Mouse (Mus musculus): ENCODE measurements around the gene Ddost.
"Not testable (repeated sequence)": the region's sequence is repeated elsewhere in the genome, so short reads cannot be mapped to it uniquely, and the experiment has no call there.

Ddost gene

DNA sequence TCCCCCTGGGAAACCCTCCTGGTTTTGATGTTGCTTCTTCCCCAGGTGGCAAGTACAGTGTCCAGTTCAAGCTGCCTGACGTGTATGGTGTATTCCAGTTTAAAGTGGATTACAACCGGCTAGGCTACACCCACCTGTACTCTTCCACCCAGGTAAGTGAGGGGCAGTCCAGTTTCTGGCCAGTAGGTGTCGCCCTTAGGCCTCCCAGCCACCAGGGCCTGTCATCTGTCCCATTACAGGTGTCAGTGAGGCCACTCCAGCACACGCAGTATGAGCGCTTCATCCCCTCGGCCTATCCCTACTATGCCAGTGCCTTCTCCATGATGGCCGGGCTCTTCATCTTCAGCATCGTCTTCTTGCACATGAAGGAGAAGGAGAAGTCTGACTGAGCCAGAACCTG lies 7.1 kb downstream of the Ddost start:
- DNase-seq (ENCODE audit: low spot score) = peak; percentile 49

DNA sequence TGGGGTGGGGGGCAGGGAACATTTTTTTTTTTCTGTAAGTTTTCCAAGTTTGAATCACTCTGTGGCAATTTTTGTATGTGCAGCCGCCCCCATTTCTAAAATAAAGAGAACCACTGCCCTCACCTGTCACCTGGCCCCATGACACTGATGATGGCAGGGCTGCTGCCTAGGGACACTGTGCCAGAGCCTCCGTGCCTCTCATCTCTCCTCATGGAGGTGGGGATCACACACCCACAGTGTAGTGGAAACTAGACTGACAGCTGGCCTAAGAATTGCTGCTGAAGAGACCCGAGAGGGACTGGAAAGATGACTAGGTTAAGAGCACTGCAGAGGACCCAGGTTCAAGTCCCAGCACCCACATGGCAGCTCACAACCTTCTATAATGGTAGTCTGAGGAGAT lies 7.6 kb downstream of the Ddost start:
- DNase-seq (ENCODE audit: low spot score) = no peak

DNA sequence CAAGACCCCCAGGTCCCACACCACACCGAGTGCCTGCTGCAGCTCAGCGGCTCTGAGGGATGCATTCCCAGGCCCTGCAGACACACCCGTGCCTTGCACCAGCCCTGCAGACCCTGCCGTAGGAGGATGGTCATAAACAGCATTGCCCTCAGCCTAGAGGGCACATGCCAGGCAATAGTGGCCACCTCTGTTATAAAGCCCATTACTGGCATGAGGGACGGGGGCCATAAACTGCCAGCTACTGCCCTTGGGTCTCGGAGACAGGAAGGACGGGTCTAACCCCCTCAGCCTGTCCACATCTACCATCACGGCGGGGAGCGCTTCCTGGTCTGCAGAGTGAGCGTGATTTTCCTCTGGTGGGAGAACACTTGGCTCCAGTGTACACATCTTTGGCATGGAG lies 8.5 kb downstream of the Ddost start:
- DNase-seq (ENCODE audit: low spot score) = no peak

DNA sequence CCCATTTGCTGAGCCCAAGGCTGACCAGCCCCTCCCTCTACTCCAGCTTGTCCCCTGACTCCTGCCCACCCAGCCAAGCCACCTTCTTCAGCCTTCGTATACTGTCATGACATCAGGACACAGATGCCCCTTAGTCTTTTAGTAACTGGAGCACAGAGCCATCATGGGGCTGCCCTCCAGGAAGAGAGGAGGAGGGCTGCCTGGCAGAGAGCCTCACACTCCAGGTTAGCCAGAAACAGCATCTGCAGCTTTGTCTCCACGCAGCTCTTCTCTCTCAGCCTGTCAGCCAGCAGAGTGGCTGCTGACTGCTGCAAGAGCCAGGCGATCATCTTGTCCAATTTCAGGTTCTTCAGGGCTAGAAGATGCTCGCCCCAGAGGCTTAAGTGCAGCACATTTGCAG lies 9.3 kb downstream of the Ddost start:
- no peak for DNase-seq (ENCODE audit: low spot score)

DNA sequence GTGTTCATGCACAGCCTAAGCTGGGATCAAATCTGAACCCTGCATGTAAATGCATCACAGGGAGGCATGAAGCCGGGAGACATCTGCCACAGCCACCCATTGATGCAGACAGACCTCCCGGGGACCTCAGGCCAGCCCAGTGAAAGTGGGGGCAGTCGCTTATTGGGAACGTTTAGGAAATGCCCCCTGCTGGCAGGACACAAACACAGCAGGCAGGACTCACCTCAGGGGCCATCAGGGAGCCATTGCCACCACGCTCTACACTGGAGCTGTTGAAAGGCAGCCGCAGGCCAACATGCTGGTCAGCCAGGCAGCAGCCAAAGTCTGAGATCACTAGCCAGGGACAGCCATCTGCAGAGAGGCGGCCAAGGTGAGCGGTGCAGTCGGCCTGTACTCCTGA lies 11.3 kb downstream of the Ddost start:
- DNase-seq (ENCODE audit: low spot score) = no peak

DNA sequence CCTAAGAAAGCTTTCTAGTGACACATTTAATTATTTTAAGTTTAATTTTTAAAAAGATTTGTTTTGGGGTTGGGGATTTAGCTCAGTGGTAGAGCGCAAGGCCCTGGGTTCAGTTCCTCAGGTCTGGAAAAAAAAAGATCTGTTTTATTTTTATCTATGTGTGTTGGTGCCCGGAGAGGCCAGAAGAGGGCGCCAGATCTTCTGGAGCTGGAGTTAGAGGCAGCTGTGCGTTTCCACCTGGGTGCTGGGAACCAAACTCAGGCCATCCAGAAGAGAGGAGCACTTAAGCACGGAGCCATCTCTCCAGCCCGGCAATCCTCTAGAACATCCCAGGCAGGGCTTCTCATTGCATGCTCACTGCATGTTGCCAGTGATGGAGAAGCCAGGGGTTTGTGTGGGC lies 11.8 kb downstream of the Ddost start:
- DNase-seq (ENCODE audit: low spot score) = no peak

DNA sequence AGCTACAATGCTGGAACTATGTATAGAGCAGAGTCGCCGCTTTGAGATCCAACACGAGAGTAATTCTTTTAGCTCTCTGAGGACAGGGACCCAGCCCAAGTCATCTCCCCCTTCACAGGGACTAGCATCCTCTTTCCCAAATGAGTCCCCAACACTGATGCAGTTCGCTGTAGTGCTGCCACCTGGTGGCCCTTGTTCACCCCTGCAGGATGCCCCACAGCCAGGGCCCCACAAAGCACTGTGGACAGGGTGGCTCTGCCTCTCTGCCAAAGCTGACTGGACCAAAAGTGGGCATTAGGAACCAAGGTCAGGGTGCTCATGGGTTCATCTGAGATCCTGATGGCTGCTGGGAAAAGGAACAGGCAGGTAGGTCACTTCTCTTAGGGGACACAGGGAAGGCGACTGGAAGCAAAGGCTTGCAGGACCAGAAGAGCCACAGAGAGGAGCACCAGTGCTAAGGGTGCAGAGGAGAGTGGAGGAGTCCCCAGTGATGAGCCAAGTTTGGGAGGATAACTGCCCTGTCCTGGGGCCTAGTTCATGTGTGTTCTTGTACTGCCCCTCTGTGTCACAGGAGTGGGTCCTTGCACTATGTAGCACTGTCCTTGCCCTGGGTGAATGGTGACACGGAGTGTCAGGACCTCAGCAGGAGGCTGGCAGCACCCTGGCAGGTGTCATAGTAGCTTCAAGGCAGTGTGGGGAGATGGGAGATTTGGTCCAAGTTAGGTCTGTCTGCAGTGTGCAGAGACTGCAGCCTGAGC lies 14.2 kb downstream of the Ddost start:
- no peak for DNase-seq (ENCODE audit: low spot score)

DNA sequence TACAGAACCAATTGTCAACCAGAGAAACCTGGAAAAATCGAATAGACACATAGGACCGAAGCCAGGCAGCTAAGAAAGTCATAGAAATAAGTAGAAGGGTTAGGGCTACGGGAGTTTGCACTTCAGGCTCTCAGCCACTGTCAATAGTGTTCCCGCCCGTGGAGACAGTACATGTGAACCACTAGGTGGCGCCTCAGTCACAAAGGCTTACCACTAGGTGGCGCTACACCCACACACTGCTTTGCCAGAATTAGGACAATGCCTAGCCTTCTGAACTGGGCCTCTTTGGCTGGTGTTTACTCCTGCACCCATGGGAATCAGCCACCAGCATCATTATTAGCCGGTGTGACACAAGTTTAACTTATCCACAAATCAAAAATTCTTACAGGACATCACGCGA lies 15.0 kb downstream of the Ddost start:
- peak; percentile 43 for DNase-seq (ENCODE audit: low spot score)

DNA sequence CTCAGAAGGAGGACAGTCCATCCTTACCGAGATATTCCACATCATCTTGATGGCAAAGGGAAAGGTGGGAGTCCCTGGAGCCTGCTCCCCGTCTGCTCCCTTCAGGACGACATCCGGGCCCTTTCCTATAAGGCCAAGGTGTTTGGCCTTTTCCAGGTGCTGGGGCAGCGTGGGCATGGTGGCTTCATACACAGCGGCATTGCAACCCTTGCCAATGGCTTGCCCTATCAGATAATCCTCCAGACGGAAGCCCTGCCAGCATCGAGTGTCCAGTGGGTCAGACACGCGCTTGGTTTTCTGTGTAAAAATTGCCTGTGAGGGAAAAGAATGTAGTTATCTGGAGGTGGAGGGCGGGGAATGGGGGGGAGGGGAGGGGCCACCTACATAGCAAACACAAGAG lies 16.2 kb downstream of the Ddost start:
- DNase-seq (ENCODE audit: low spot score) = no peak

DNA sequence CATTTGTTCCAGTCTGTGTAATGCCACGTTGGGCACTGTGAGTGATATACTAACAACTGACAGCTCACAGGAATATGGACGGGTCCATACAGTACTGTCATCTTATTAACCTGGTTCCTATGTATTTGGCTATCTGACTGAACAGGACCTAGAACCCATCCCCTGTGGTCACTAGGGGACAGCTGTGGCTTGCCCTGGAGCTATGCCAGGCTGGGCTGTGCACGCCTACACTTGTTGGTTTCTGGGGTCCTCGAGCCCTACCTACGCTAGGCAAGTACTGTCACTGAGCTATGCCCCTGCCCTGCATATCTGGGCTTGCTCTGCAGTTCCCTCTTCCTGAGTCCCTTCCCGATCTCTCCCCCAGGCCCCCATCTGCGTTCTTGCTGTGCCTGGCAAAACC lies 17.0 kb downstream of the Ddost start:
- no peak for DNase-seq (ENCODE audit: low spot score)

DNA sequence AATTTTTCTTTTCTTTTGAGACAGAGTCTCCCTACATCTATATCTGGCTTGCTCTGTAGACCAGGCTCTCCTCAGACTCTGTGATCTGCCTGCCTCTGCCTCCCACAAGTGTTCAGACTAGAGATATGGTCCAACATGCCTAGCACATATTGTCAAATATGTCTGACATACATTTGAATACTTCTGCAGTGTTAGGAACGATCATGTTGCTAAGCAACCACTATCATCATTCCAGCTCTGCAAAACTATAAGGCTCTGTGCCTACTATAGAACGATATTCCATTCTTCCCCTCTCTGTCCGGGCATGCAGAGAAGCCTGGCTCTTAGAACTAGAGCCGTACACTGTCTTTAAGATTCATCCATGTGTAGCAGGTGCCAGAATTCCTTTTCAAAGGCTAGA lies 18.2 kb downstream of the Ddost start:
- DNase-seq (ENCODE audit: low spot score) = no peak

DNA sequence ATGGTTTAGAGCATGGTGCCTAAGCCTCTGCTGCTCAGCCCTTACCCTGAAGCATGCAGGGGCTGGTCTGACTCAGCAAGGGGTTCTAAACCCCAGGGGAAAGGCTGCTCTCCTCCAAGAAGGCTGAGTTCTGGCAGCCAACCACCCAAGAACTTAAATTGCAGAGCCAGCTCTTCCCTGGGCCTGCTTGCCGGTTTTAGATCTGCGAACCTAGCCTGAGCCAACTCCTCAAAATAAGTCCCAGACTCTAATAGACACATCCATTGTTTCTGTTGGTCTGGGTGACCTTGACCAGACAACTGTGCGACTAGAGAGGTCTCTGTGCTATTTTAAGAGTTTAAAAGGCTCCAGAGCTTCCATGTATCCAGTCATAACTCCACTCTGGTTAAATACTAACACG lies 19.2 kb downstream of the Ddost start:
- DNase-seq (ENCODE audit: low spot score) = no peak

DNA sequence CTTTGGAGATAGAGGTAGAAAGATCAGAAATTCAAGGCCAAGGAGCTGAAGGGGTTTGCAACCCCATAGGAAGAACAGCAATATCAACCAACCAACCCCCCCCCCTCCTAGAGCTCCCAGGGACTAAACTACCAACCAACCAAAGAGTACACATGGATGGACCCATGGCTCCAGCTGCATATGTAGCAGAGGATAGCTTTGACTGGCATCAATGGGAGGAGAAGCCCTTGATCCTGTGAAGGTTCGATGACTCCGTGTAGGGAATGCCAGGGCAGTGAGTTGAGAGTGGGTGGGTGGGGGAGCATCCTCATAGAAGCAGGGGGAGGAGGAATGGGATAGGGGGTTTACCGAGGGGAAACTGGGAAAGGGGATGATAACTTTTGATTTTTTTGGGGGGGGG lies 19.9 kb downstream of the Ddost start:
- no peak for DNase-seq (ENCODE audit: low spot score)

DNA sequence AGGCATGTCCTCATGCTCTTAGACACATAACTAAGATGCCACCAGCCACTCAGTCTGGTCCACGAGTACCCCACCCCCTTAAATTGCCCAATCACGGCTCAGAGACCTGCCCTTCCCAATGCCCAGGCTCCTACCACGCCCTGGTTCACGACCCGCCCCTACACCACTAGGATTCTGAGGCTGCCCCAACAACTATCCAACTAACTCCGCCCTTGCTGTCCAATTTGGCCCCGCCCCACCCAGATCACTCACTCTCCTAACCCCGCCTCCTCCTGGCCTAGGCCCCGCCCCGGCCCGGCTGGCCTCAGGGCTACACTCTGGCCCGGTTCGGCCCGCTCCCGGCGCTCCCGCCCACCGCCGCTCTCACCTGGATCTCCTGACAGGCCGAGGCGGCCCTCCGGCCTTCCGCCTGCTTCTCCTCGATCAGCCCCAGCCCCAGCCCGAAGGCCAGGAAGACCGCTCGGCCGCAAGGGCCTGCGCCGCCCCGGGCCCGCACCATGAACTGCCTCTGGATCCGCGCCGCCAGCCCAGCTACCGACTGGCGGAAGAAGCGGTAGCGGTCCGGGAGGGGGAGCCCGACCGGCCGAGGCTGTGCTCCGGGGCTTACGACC lies 21.0 kb downstream of the Ddost start:
- peak; percentile 92 for DNase-seq (ENCODE audit: low spot score)

DNA sequence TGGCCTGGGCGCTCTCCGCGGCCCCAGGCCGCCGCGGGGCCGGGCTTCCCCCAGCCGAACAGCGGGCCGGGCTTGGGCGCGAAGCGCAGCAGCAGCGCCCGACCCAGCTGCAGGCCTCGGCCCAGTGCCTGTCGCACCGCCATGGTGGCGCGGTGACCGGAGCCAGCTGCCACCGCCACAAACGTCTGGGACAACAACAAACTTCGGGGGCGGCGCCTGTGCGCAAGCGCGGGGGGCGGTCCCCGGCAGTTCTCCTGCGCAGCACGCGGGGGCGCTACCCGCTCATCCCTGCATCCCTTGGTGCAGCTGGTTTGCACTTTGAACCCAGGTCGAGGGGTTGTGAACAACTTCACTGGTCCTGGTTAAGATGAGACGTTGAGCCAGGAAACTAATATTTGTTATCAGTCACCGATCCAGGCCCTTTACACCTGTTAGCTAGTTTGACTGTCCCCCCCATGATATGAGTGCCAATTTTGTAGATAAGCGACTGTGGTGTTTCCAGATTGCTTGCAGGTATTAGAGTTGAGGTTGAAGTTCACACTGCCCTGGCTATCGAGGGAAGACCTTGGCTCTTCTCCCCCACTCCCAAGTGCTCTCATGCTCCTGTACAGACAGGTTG lies 21.7 kb downstream of the Ddost start, which contains the start of gene Pink1:
TSS of gene Pink1 (minus strand) at position 231 of the 619 bp plus-strand sequence.
- DNase-seq (ENCODE audit: low spot score) = peak; percentile 88

DNA sequence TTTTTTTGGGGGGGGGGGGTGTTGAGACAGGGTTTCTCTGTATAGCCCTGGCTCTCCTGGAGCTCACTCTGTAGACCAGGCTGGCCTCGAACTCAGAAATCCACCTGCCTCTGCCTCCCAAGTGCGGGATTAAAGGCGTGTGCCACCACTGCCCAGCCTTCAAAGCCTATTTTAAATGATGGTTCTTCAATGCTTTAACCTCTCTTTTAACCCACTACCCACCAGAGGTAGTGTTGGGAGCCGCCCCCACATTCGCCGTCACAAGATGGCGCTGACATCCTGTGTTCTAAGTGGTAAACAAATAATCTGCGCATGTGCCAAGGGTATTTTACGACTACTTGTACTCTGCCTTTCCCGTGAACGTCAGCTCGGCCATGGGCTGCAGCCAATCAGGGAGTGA lies 22.6 kb downstream of the Ddost start:
- DNase-seq (ENCODE audit: low spot score) = not testable (repeated sequence)

DNA sequence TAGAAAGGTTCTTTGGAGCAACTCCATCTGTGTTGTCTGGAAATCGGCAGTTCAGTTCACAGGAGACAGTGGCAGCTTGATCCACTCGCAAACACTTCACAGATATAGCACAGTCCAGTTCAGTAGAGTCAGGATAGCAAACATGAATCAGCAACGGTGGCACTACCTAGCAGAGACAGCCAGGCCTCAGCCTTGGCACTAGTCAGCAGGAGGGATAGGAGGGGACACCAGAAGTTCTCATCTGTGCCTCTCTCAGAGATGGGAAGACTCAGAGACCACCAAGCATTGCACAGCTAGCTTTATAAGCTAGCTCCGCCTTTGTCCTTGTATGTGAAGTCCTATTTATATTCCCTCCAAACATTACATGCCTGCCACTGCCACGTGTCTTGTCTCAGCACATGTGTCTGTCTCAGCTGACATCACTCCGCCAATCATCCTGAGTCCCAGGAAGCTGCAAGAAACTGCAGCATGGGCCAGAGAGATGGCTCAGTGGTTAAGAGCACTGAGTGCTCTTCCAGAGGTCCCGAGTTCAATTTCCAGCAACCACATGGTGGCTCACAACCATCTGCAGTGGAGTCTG lies 23.5 kb downstream of the Ddost start:
- DNase-seq (ENCODE audit: low spot score) = no peak

DNA sequence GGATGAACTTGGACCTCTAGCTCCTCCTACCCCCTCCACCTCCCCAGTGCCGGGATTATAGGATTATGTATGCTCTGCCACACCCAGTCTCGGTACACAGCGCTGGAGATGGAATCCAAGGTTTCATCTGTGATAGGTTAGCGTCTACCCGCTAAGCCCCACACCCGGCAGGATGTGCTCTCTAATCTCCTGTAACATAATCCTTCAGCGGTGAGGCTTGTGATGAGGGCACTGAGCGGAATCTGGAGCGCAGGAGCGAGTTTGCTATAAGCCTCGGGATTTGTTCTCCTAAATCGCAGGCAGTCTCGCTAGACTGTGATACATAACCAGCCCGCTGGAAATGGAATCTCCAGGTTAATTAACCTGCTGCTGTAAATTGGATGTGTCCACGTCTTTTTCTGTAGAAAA lies 25.7 kb downstream of the Ddost start:
- DNase-seq (ENCODE audit: low spot score) = no peak

DNA sequence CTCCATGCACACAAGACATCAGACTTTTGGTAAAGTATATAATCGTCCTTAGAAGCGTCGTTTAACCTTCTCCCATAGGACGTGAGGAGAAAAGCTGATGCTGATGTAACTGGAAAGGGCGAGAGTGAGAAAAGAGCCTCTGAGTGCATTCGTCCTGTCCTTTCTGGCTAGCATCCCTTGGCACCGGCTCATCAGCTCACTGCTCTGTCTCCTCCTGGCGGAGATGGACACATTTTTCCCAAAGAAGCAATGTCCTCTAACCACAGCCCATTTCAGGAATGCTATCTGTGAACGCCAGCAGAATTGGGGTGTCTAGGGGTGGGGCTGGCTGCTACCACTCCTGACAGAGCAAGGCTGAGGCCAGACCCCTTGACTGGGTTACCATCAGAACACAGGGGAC lies 27.1 kb downstream of the Ddost start:
- DNase-seq (ENCODE audit: low spot score) = no peak

DNA sequence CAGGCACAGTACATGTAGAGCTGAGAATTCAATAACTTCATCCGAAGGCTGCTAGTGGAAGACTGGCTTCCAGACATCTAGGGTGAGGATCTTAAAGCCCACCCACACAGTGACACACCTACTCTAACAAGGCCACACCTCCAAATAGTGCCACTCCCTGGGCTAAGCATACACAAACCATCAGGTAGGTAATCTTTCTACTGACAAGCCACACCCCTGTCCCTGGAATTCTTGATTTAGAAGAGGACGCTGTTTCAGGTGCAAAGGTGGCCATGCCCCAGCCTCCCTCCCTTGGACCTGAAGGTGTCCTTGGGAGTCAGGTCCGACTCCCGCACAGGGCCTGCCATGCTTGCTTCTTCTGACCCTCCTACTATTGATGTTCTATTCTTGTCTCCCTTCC lies 28.6 kb downstream of the Ddost start:
- no peak for DNase-seq (ENCODE audit: low spot score)

DNA sequence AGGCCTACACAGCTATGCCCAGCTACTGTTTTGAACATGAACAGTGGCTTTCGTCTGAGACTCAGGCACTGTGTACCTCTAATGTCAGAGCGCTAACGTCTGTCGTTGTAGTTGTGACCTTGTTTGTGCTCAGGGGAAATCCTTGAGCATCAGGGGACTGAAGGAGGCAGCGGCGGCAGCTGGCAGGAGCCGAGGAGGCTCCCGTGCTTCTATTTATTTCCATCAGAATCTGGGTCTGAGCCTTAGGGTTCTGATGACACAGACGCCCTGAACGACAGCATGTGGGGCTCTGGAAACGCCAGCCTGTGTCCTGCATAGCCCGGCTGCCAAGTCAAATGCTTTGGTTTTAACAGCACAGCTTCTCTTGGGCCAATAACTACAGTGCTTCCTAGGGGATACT lies 30.5 kb downstream of the Ddost start:
- no peak for DNase-seq (ENCODE audit: low spot score)

DNA sequence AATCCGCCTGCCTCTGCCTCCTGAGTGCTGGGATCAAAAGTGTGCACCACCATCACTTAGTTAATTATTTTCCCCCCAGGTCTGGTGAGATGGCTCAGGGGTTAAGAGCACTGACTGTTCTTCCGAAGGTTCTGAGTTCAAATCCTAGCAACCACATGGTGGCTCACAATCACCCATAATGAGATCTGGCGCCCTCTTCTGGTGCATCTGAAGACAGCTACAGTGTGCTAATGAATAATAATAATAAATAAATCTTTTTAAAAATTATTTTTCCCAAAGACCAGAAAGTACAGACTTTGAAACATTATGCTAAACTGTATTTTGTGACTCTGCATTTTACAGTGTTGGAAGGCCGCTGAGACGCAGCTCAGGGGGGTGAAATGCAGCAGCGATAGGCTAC lies 31.1 kb downstream of the Ddost start:
- no peak for DNase-seq (ENCODE audit: low spot score)

DNA sequence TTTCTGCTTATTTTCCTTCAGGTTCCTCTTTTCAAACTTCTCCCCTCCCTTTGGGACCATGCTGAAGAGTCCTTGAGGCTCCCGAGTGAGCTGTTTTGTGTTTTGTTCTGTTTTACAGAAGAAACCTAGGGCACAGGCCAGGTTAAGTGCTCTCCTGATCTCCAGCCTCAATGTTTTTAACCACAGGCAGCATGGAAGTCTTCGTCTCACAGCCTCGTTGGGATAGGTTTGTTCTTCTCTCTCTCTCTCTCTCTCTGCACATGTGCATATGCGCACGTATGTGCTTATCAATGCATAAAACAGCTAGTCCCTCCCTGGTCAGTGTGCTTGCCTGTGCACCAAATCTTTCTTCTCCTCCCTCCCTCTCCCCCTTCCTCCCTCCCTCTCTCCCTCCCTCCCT lies 32.3 kb downstream of the Ddost start:
- DNase-seq (ENCODE audit: low spot score) = no peak
